Mouse (Mus musculus) cerebellum, adult 11 months (tissue): ENCODE measurements around the gene Mcoln3.
A peak's percentile ranks its signal among the peaks of the same experiment; 100 is the strongest.

Experiments
- DNase-seq: peaks from one replicate; pipeline ENCODE4 v3.0.0; 2022

The Mcoln3 gene

GRCm38 (mm10) chr3:146117258-146117996, at the start of gene Mcoln3:
Gene Mcoln3 (plus strand): TSS chr3:146117450.
- DNase-seq, result no peak

- DNase-seq, result no peak
These were observed 48.0 kb upstream of the Mcoln3 start for GRCm38 (mm10) chr3:146069276-146069675.

GRCm38 (mm10) chr3:146072780-146073179, 44.5 kb upstream of the Mcoln3 start:
- DNase-seq, result no peak

- no peak for DNase-seq
These were observed 37.0 kb upstream of the Mcoln3 start for GRCm38 (mm10) chr3:146080241-146080640.

GRCm38 (mm10) chr3:146090988-146091657, 26.1 kb upstream of the Mcoln3 start:
- DNase-seq, result no peak

GRCm38 (mm10) chr3:146095066-146095465, 22.2 kb upstream of the Mcoln3 start:
- DNase-seq, result no peak

- DNase-seq, result no peak
These were observed 20.3 kb upstream of the Mcoln3 start for GRCm38 (mm10) chr3:146096986-146097385.

GRCm38 (mm10) chr3:146097861-146098260, 19.4 kb upstream of the Mcoln3 start:
- no peak for DNase-seq

GRCm38 (mm10) chr3:146099925-146100324, 17.3 kb upstream of the Mcoln3 start:
- no peak for DNase-seq

GRCm38 (mm10) chr3:146102049-146102448, 15.2 kb upstream of the Mcoln3 start:
- no peak for DNase-seq

GRCm38 (mm10) chr3:146107116-146107849, 10.0 kb upstream of the Mcoln3 start:
- no peak for DNase-seq

GRCm38 (mm10) chr3:146107921-146108571, 9.2 kb upstream of the Mcoln3 start, which contains the start of gene Wdr63:
Gene Wdr63 (minus strand): TSS chr3:146108130.
- peak; percentile 4 for DNase-seq

- no peak for DNase-seq
These were observed 8.3 kb upstream of the Mcoln3 start for GRCm38 (mm10) chr3:146108945-146109344.

GRCm38 (mm10) chr3:146110358-146110757, 6.9 kb upstream of the Mcoln3 start:
- DNase-seq, result no peak

- no peak for DNase-seq
These were observed 6.3 kb upstream of the Mcoln3 start for GRCm38 (mm10) chr3:146110916-146111315.

GRCm38 (mm10) chr3:146117997-146118457, 777 bp downstream of the Mcoln3 start:
- no peak for DNase-seq

- DNase-seq, result no peak
These were observed 4.3 kb downstream of the Mcoln3 start for GRCm38 (mm10) chr3:146121310-146122124.

- DNase-seq, result no peak
These were observed 4.8 kb downstream of the Mcoln3 start for GRCm38 (mm10) chr3:146122125-146122420.

- DNase-seq, result no peak
These were observed 5.7 kb downstream of the Mcoln3 start for GRCm38 (mm10) chr3:146122807-146123463.

- DNase-seq, result no peak
These were observed 6.2 kb downstream of the Mcoln3 start for GRCm38 (mm10) chr3:146123464-146123825.

- no peak for DNase-seq
These were observed 10.0 kb downstream of the Mcoln3 start for GRCm38 (mm10) chr3:146127205-146127604.

GRCm38 (mm10) chr3:146134834-146135233, 17.6 kb downstream of the Mcoln3 start:
- no peak for DNase-seq
